8 mouse cellular contexts compared by ENCODE assay signal in the genomic region with DNA sequence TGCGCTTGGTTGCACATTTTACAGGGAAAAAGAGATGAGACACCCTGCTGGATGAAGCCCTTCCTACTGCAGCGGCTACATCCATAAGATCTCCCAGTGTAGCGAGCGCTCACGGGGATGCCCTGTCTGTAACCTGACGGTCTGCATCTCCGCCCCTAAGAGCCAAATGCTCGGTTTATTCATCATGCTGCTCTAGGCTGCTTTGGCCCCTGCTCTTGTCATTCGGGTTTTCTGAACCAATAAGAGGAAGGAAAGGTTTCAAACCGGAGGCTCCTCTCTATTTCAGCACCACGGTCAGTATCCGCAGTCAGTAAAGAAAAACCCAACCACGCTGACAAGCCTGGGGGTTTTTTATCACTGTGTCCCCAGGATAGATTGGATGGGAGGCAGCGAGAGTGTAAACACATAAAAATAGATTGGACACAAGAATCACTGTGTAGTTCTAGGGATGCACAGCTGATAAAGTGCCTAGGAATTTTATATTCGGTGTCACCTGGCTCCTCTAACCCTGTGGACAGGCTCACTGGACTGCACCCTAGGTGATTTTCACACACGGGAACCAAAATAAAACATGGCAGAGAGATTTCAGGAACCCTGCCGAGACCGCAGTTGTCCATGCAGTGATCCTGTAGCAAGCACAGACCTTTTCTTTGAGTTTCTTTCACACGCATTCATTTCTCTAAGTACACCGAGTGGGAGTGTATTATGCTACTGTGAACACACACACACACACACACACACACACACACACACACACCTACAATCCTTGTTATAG. TPM values are rescaled to one million over a fixed set of nuclear protein-coding genes. Genes with fewer than 3 reads are reported as not detected.
DNase-seq lines count a peak whose midpoint lies in the region.

No protein-coding gene starts in this region.

- peak; percentile 7 to 64 for DNase-seq in adrenal gland, adult (ENCODE audit: inconsistent age in 2 of 2, low spot score in 1 of 2)
- no peak for DNase-seq in adrenal gland, postnatal 4 days (ENCODE audit: low spot score in 2 of 2)
- DNase-seq in 3T3-L1 (ENCODE audit: low read depth, low spot score), result peak; percentile 5
- peak; percentile 75 to 79 for DNase-seq in cerebellum, postnatal 14 days
- DNase-seq in frontal cortex, postnatal 25 days (ENCODE audit: low spot score in 2 of 2), result peak; percentile 21 to 23
- peak; percentile 43 for DNase-seq in layer of hippocampus, postnatal 25 days (ENCODE audit: extremely low spot score in 1 of 2, low spot score in 1 of 2)
- DNase-seq in neural tube, embryonic 10.5 days (ENCODE audit: extremely low spot score, low spot score), result peak; percentile 47
- no peak for DNase-seq in spleen, adult 18-20 months

RNA-seq across cellular contexts. Expression of a gene that starts 1.3 kb away (rescaled TPM):
- 10 to 100 TPM; 12.1 to 12.9 TPM for total RNA-seq in adrenal gland, postnatal 4 days (2021)
- 10 to 100 TPM; 15.6 to 20.0 TPM for total RNA-seq in layer of hippocampus, postnatal 25 days (2021)

Comparison
In these comparisons a context has a peak if more than half of its experiments do, and no peak if none do; other contexts are left out.
1. DNase-seq: peak in adrenal gland, adult (2 of 2), 3T3-L1 (single experiment), cerebellum, postnatal 14 days (2 of 2), frontal cortex, postnatal 25 days (2 of 2), layer of hippocampus, postnatal 25 days (2 of 2) and neural tube, embryonic 10.5 days (single experiment); none in adrenal gland, postnatal 4 days (0 of 2) and spleen, adult 18-20 months (0 of 2).